Mouse (Mus musculus): Measurements from ENCODE around the gene Olfr1051. TPM values are rescaled to one million over a fixed set of nuclear protein-coding genes. Genes with fewer than 3 reads are reported as not detected.
"Not testable (repeated sequence)": the region's sequence is repeated elsewhere in the genome, so short reads cannot be mapped to it uniquely, and the experiment has no call there.

The Olfr1051 gene
- polyA plus RNA-seq (2014; fragmentation: Nextera tagmentation; extraction: Ambion mirVana), result not detected in 2 replicates

DNA sequence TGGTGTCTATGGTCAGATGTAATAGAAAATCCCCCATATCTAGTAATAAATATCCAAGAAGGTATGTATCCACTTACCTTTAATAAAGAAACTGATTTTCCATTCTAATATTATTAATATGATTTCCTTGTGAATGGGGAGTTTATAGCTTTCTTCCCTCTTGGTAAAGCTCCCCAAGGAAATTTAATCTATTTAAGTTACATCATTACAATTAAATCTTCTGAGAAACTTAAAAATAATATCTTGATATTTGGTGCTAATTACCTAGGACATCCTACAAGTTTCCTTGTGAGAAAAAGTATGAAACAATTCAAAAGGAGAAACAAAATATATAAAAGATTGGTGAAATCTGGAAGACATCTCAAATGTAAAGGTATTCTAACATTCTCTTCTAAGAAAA is at the start of gene Olfr1051:
Gene Olfr1051, minus strand, starts transcription at position 101 of the 400 bp plus-strand sequence.
- H3K9ac ChIP-seq (ENCODE audit: low read length); H3K27ac ChIP-seq (ENCODE audit: low read depth, low read length); DNase-seq (ENCODE audit: low spot score); H3K36me3 ChIP-seq (ENCODE audit: control insufficient read depth, insufficient read depth, low read length); H3K27me3 ChIP-seq (ENCODE audit: control insufficient read depth, insufficient read depth, low read length); H3K9me3 ChIP-seq (ENCODE audit: control insufficient read depth, low read length); H3K4me2 ChIP-seq (ENCODE audit: low read depth, low read length, severe bottlenecking); H3K4me1 ChIP-seq (replicated peaks; ENCODE audit: control insufficient read depth, insufficient read depth, low read length); H3K4me3 ChIP-seq (ENCODE audit: low read depth, low read length); ATAC-seq (replicated peaks; ENCODE audit: low FRiP score): not testable (repeated sequence)

DNA sequence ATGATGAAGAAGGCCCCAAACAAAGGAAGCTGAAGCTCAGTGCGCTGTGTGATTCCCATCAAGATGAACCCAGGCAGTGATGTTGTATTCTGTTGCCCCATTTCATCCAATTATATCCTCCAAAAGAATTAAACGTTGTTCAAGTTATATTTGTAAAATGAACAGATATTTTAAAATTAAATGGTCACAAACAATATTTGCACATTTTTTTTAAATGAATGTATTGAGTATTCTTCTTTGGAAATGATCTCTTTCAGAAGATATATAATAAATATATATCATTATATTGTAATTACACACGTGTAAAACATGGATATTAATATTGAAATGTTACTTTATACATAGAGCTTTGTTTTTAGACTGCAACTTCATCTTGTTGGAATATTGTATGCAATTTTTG is 36.3 kb upstream of the Olfr1051 start, which contains the start of gene Olfr1053:
Gene Olfr1053, minus strand, starts transcription at position 101 of the 400 bp plus-strand sequence.
- no peak within 1 kb of the TSS for H3K4me3 ChIP-seq (ENCODE audit: low read depth, low read length)
- 70% methylated on average over 3 of the region's 3 CpGs for WGBS
- H3K9ac ChIP-seq (ENCODE audit: low read length), result no peak within 1 kb of the TSS
- ATAC-seq (replicated peaks; ENCODE audit: low FRiP score) (no peak), DNase-seq (ENCODE audit: low spot score) (no peak)
- no peaks in the 10 kb centered on the region for H3K36me3 ChIP-seq (ENCODE audit: control insufficient read depth, insufficient read depth, low read length)
- no peaks in the 10 kb centered on the region for H3K9me3 ChIP-seq (ENCODE audit: control insufficient read depth, low read length)
- no peaks in the 10 kb centered on the region for H3K27me3 ChIP-seq (ENCODE audit: control insufficient read depth, insufficient read depth, low read length)
- H3K4me2 ChIP-seq (ENCODE audit: low read depth, low read length, severe bottlenecking), result no peak within 1 kb of the TSS
- no peak within 1 kb of the TSS for H3K27ac ChIP-seq (ENCODE audit: low read depth, low read length)
- H3K4me1 ChIP-seq (replicated peaks; ENCODE audit: control insufficient read depth, insufficient read depth, low read length), result no peaks in the 10 kb centered on the region

- no peak for DNase-seq (ENCODE audit: low spot score)
- Histone ChIP-seq H3K9me3 (ENCODE audit: control insufficient read depth, low read length) (no peaks in the 10 kb centered on the region), H3K27ac (ENCODE audit: low read depth, low read length) (no peak within 1 kb of the TSS), H3K9ac (ENCODE audit: low read length) (no peak within 1 kb of the TSS), H3K4me1 (replicated peaks; ENCODE audit: control insufficient read depth, insufficient read depth, low read length) (no peaks in the 10 kb centered on the region), H3K36me3 (ENCODE audit: control insufficient read depth, insufficient read depth, low read length) (no peaks in the 10 kb centered on the region), H3K27me3 (ENCODE audit: control insufficient read depth, insufficient read depth, low read length) (no peaks in the 10 kb centered on the region), H3K4me3 (ENCODE audit: low read depth, low read length) (no peak within 1 kb of the TSS), H3K4me2 (ENCODE audit: low read depth, low read length, severe bottlenecking) (no peak within 1 kb of the TSS)
- ATAC-seq (replicated peaks; ENCODE audit: low FRiP score), result no peak
These were observed 13.3 kb upstream of the Olfr1051 start, which contains the start of gene Olfr1052 for GRCm38 (mm10) chr2:86292155-86292554. TSS of gene Olfr1052 (plus strand) at chr2:86292455.

DNA sequence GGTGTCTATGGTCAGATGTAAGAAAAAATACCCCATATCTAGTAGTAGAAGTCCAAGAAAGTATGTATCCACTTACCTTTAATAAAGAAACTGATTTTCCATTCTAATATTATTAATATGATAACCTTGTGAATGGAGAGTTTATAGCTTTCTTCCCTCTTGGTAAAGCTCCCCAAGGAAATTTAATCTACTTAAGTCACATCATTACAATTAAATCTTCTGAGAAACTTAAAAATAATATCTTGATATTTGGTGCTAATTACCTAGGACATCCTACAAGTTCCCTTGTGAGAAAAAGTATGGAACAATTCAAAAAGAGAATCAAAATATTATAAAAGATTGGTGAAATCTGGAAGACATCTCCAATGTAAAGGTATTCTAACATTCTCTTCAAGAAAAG is 20.7 kb downstream of the Olfr1051 start, which contains the start of gene Olfr1049:
Gene Olfr1049, minus strand, starts transcription at position 101 of the 400 bp plus-strand sequence.
- not testable (repeated sequence) for H3K27ac ChIP-seq (ENCODE audit: low read depth, low read length); H3K9me3 ChIP-seq (ENCODE audit: control insufficient read depth, low read length); H3K27me3 ChIP-seq (ENCODE audit: control insufficient read depth, insufficient read depth, low read length); H3K4me2 ChIP-seq (ENCODE audit: low read depth, low read length, severe bottlenecking); H3K36me3 ChIP-seq (ENCODE audit: control insufficient read depth, insufficient read depth, low read length); DNase-seq (ENCODE audit: low spot score); H3K4me3 ChIP-seq (ENCODE audit: low read depth, low read length); H3K9ac ChIP-seq (ENCODE audit: low read length); H3K4me1 ChIP-seq (replicated peaks; ENCODE audit: control insufficient read depth, insufficient read depth, low read length); ATAC-seq (replicated peaks; ENCODE audit: low FRiP score)

- Histone ChIP-seq H3K4me1 (replicated peaks; ENCODE audit: control insufficient read depth, insufficient read depth, low read length) (no peaks in the 10 kb centered on the region), H3K4me2 (ENCODE audit: low read depth, low read length, severe bottlenecking) (no peak within 1 kb of the TSS), H3K4me3 (ENCODE audit: low read depth, low read length) (no peak within 1 kb of the TSS), H3K27me3 (ENCODE audit: control insufficient read depth, insufficient read depth, low read length) (no peaks in the 10 kb centered on the region), H3K9ac (ENCODE audit: low read length) (no peak within 1 kb of the TSS), H3K9me3 (ENCODE audit: control insufficient read depth, low read length) (no peaks in the 10 kb centered on the region), H3K27ac (ENCODE audit: low read depth, low read length) (no peak within 1 kb of the TSS), H3K36me3 (ENCODE audit: control insufficient read depth, insufficient read depth, low read length) (no peaks in the 10 kb centered on the region)
- no peak for ATAC-seq (replicated peaks; ENCODE audit: low FRiP score)
- DNase-seq (ENCODE audit: low spot score), result no peak
These were observed 38.7 kb downstream of the Olfr1051 start, which contains the start of gene Olfr1048 for GRCm38 (mm10) chr2:86240189-86240588. TSS of gene Olfr1048 (minus strand) at chr2:86240289.

DNA sequence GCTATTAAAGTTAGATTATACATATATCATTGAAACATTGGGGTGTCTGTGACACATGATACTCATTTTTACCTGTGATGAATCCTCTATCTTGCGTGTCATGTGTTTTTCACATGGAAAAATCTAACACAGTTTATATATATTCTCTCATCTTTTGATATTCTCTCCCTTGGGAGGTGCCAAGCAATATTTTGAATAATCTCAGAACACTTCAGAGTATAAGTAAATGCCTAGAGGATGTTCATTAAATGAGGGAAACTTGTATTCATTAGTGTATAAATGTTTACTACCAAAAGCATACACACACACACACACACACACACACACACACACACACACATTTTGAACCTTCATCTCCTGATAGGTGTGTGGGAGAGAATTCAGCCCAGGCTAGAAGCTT is 47.6 kb downstream of the Olfr1051 start, which contains the start of gene Olfr1047:
Gene Olfr1047, minus strand, starts transcription at position 101 of the 400 bp plus-strand sequence.
- WGBS, result 90% methylated on average over 1 of the region's 1 CpGs
- no peak within 1 kb of the TSS for H3K4me2 ChIP-seq (ENCODE audit: low read depth, low read length, severe bottlenecking)
- H3K4me3 ChIP-seq (ENCODE audit: low read depth, low read length), result no peak within 1 kb of the TSS
- no peaks in the 10 kb centered on the region for H3K27me3 ChIP-seq (ENCODE audit: control insufficient read depth, insufficient read depth, low read length)
- H3K9ac ChIP-seq (ENCODE audit: low read length), result no peak within 1 kb of the TSS
- no peaks in the 10 kb centered on the region for H3K9me3 ChIP-seq (ENCODE audit: control insufficient read depth, low read length)
- no peak for DNase-seq (ENCODE audit: low spot score)
- no peaks in the 10 kb centered on the region for H3K36me3 ChIP-seq (ENCODE audit: control insufficient read depth, insufficient read depth, low read length)
- no peak within 1 kb of the TSS for H3K27ac ChIP-seq (ENCODE audit: low read depth, low read length)
- no peaks in the 10 kb centered on the region for H3K4me1 ChIP-seq (replicated peaks; ENCODE audit: control insufficient read depth, insufficient read depth, low read length)
- ATAC-seq (replicated peaks; ENCODE audit: low FRiP score), result no peak

Other genes starting within 250 kb of the Olfr1051 start
- gene Olfr1034, start 233.2 kb downstream of the Olfr1051 start, polyA plus RNA-seq (2014; fragmentation: Nextera tagmentation; extraction: Ambion mirVana), result not detected in 2 replicates
- not detected in 2 replicates for gene Olfr1036, start 205.1 kb downstream of the Olfr1051 start, polyA plus RNA-seq (2014; fragmentation: Nextera tagmentation; extraction: Ambion mirVana)
- gene Olfr1037, start 191.7 kb downstream of the Olfr1051 start, polyA plus RNA-seq (2014; fragmentation: Nextera tagmentation; extraction: Ambion mirVana), result not detected in 2 replicates
- not detected in 2 replicates for gene Olfr1039, start 143.2 kb downstream of the Olfr1051 start, polyA plus RNA-seq (2014; fragmentation: Nextera tagmentation; extraction: Ambion mirVana)
- not detected in 2 replicates for gene Olfr1040, start 132.4 kb downstream of the Olfr1051 start, polyA plus RNA-seq (2014; fragmentation: Nextera tagmentation; extraction: Ambion mirVana)
- not detected in 2 replicates for gene Olfr1042, start 117.2 kb downstream of the Olfr1051 start, polyA plus RNA-seq (2014; fragmentation: Nextera tagmentation; extraction: Ambion mirVana)
- not detected in 2 replicates for gene Olfr1043, start 111.6 kb downstream of the Olfr1051 start, polyA plus RNA-seq (2014; fragmentation: Nextera tagmentation; extraction: Ambion mirVana)
- gene Olfr1044, start 101.3 kb downstream of the Olfr1051 start, polyA plus RNA-seq (2014; fragmentation: Nextera tagmentation; extraction: Ambion mirVana), result not detected in 2 replicates
- not detected in 2 replicates for gene Olfr52, start 93.4 kb downstream of the Olfr1051 start, polyA plus RNA-seq (2014; fragmentation: Nextera tagmentation; extraction: Ambion mirVana)
- gene Olfr1045, start 76.1 kb downstream of the Olfr1051 start, polyA plus RNA-seq (2014; fragmentation: Nextera tagmentation; extraction: Ambion mirVana), result not detected in 2 replicates
- not detected in 2 replicates for gene Olfr1046, start 59.8 kb downstream of the Olfr1051 start, polyA plus RNA-seq (2014; fragmentation: Nextera tagmentation; extraction: Ambion mirVana)
- not detected in 2 replicates for gene Olfr1047, start 47.7 kb downstream of the Olfr1051 start, polyA plus RNA-seq (2014; fragmentation: Nextera tagmentation; extraction: Ambion mirVana)
- gene Olfr1048, start 38.8 kb downstream of the Olfr1051 start, polyA plus RNA-seq (2014; fragmentation: Nextera tagmentation; extraction: Ambion mirVana), result not detected in 2 replicates
- not detected in 2 replicates for gene Olfr1049, start 20.8 kb downstream of the Olfr1051 start, polyA plus RNA-seq (2014; fragmentation: Nextera tagmentation; extraction: Ambion mirVana)
- not detected in 2 replicates for gene Olfr1052, start 13.4 kb upstream of the Olfr1051 start, polyA plus RNA-seq (2014; fragmentation: Nextera tagmentation; extraction: Ambion mirVana)
- gene Olfr1053, start 36.2 kb upstream of the Olfr1051 start, polyA plus RNA-seq (2014; fragmentation: Nextera tagmentation; extraction: Ambion mirVana), result not detected in 2 replicates
- not detected in 2 replicates for gene Olfr1054, start 56.3 kb upstream of the Olfr1051 start, polyA plus RNA-seq (2014; fragmentation: Nextera tagmentation; extraction: Ambion mirVana)
- gene Olfr1055, start 71.2 kb upstream of the Olfr1051 start, polyA plus RNA-seq (2014; fragmentation: Nextera tagmentation; extraction: Ambion mirVana), result not detected in 2 replicates
- not detected in 2 replicates for gene Olfr1056, start 83.4 kb upstream of the Olfr1051 start, polyA plus RNA-seq (2014; fragmentation: Nextera tagmentation; extraction: Ambion mirVana)
- gene Olfr1057, start 99.3 kb upstream of the Olfr1051 start, polyA plus RNA-seq (2014; fragmentation: Nextera tagmentation; extraction: Ambion mirVana), result not detected in 2 replicates
- gene Olfr1058, start 109.5 kb upstream of the Olfr1051 start, polyA plus RNA-seq (2014; fragmentation: Nextera tagmentation; extraction: Ambion mirVana), result not detected in 2 replicates
- gene Olfr1061, start 135.0 kb upstream of the Olfr1051 start, polyA plus RNA-seq (2014; fragmentation: Nextera tagmentation; extraction: Ambion mirVana), result not detected in 2 replicates
- not detected in 2 replicates for gene Olfr1062, start 147.7 kb upstream of the Olfr1051 start, polyA plus RNA-seq (2014; fragmentation: Nextera tagmentation; extraction: Ambion mirVana)
- not detected in 2 replicates for gene Olfr1065, start 171.5 kb upstream of the Olfr1051 start, polyA plus RNA-seq (2014; fragmentation: Nextera tagmentation; extraction: Ambion mirVana)
- not detected in 2 replicates for gene Olfr1066, start 177.2 kb upstream of the Olfr1051 start, polyA plus RNA-seq (2014; fragmentation: Nextera tagmentation; extraction: Ambion mirVana)
- gene Olfr228, start 208.3 kb upstream of the Olfr1051 start, polyA plus RNA-seq (2014; fragmentation: Nextera tagmentation; extraction: Ambion mirVana), result not detected in 2 replicates
- not detected in 2 replicates for gene Olfr1076, start 229.4 kb upstream of the Olfr1051 start, polyA plus RNA-seq (2014; fragmentation: Nextera tagmentation; extraction: Ambion mirVana)